In genomic region chr9:110733102-110733501, GRCm38 (mm10) we compare ENCODE assay signal across 8 mouse cellular contexts. TPM values are rescaled to one million over a fixed set of nuclear protein-coding genes. Genes with fewer than 3 reads are reported as not detected.
DNase-seq lines count a peak whose midpoint lies in the region; ATAC-seq and TF ChIP-seq lines count a peak whose summit lies in the region.

No protein-coding gene starts in this region.

- no peak for ATAC-seq in embryonic facial prominence, embryonic 15.5 days (ENCODE audit: insufficient number of reproducible peaks, low FRiP score, low TSS enrichment, low read depth)
- 0 out of 2 replicates have a peak, but pooled peaks have one; percentile 18 for ATAC-seq in limb, embryonic 11.5 days (ENCODE audit: insufficient number of reproducible peaks, low FRiP score, low TSS enrichment, low read depth)
- ATAC-seq in neural tube, embryonic 13.5 days (ENCODE audit: low read depth), result no peak

- peak overlapping the region; percentile 60 for H3K4me2 ChIP-seq in embryonic facial prominence, embryonic 15.5 days (replicated peaks)
- peak overlapping the region; percentile 64 for H3K4me2 ChIP-seq in limb, embryonic 11.5 days (ENCODE audit: low read depth, severe bottlenecking)
- H3K4me2 ChIP-seq in neural tube, embryonic 13.5 days, result peak overlapping the region; percentile 57

- peak overlapping the region; percentile 19 for H3K9ac ChIP-seq in embryonic facial prominence, embryonic 15.5 days
- no peak overlapping the region for H3K9ac ChIP-seq in limb, embryonic 11.5 days (ENCODE audit: low read length)
- peak overlapping the region; percentile 57 for H3K9ac ChIP-seq in neural tube, embryonic 13.5 days

- TF ChIP-seq POLR2A in lung, adult 2 months (IDR thresholded peaks at IDR 0.05; ENCODE audit: borderline replicate concordance, extremely low read depth, low read depth, low read length), result no peak

- H3K27ac ChIP-seq in embryonic facial prominence, embryonic 15.5 days (replicated peaks), result peak overlapping the region; percentile 81
- H3K27ac ChIP-seq in limb, embryonic 11.5 days (replicated peaks; ENCODE audit: low read depth, low read length), result no peak overlapping the region
- peak overlapping the region; percentile 34; the same call in 1 of the 2 replicates for H3K27ac ChIP-seq in neural tube, embryonic 13.5 days (replicated peaks)

- H3K4me3 ChIP-seq in lung, adult 2 months (replicated peaks; ENCODE audit: extremely low read depth, low read depth, low read length), result peak overlapping the region; percentile 62
- H3K4me3 ChIP-seq in embryonic facial prominence, embryonic 15.5 days (replicated peaks), result peak overlapping the region; percentile 43
- peak overlapping the region; percentile 19 for H3K4me3 ChIP-seq in limb, embryonic 11.5 days (ENCODE audit: low read depth, low read length)
- peak overlapping the region; percentile 35 for H3K4me3 ChIP-seq in neural tube, embryonic 13.5 days

- 9% methylated on average over 8 of the region's 8 CpGs for WGBS in lung, adult 2 months
- 4% methylated on average over 8 of the region's 8 CpGs for WGBS in embryonic facial prominence, embryonic 15.5 days
- 7% methylated on average over 8 of the region's 8 CpGs for WGBS in limb, embryonic 11.5 days
- WGBS in neural tube, embryonic 13.5 days, result 10% methylated on average over 8 of the region's 8 CpGs

- 0 out of 2 replicates have a peak, but pooled peaks cover 9% of the 10 kb centered on the region for H3K27me3 ChIP-seq in embryonic facial prominence, embryonic 15.5 days
- H3K27me3 ChIP-seq in limb, embryonic 11.5 days (ENCODE audit: control insufficient read depth, insufficient read depth, low read length), result peaks cover 2% of the 10 kb centered on the region
- peaks cover 29% of the 10 kb centered on the region for H3K27me3 ChIP-seq in neural tube, embryonic 13.5 days

- peak; percentile 14 for DNase-seq in lung, adult 2 months
- no peak for DNase-seq in lung, postnatal 10 days
- no peak for DNase-seq in limb, embryonic 11.5 days (ENCODE audit: low spot score)
- no peak for DNase-seq in ovary, postnatal 14 days (ENCODE audit: low spot score)
- DNase-seq in layer of hippocampus, adult 18-20 months (ENCODE audit: low spot score in 2 of 2), result no peak
- no peak for DNase-seq in left cerebral cortex, adult 8-10 months (ENCODE audit: low spot score in 2 of 2)

- H3K4me1 ChIP-seq in lung, adult 2 months (ENCODE audit: control insufficient read depth, insufficient read depth, low read length), result peaks cover 3% of the 10 kb centered on the region; the same call in 1 of the 2 replicates
- peaks cover 90% of the 10 kb centered on the region for H3K4me1 ChIP-seq in embryonic facial prominence, embryonic 15.5 days
- peaks cover 35% of the 10 kb centered on the region for H3K4me1 ChIP-seq in limb, embryonic 11.5 days (ENCODE audit: control insufficient read depth, insufficient read depth, low read length)
- H3K4me1 ChIP-seq in neural tube, embryonic 13.5 days (replicated peaks), result peaks cover 40% of the 10 kb centered on the region

- no peaks in the 10 kb centered on the region for H3K9me3 ChIP-seq in embryonic facial prominence, embryonic 15.5 days (replicated peaks)
- no peaks in the 10 kb centered on the region for H3K9me3 ChIP-seq in limb, embryonic 11.5 days (ENCODE audit: control insufficient read depth, low read length)
- no peaks in the 10 kb centered on the region for H3K9me3 ChIP-seq in neural tube, embryonic 13.5 days

- H3K36me3 ChIP-seq in embryonic facial prominence, embryonic 15.5 days, result 0 out of 2 replicates have a peak, but pooled peaks cover 5% of the 10 kb centered on the region
- no peaks in the 10 kb centered on the region; the same call in 1 of the 2 replicates for H3K36me3 ChIP-seq in limb, embryonic 11.5 days (ENCODE audit: control insufficient read depth, insufficient read depth, low read length)
- H3K36me3 ChIP-seq in neural tube, embryonic 13.5 days, result no peaks in the 10 kb centered on the region

- TF ChIP-seq CTCF in lung, adult 2 months (IDR thresholded peaks at IDR 0.05; ENCODE audit: insufficient read depth, low read length), result no peak

RNA-seq across cellular contexts. Expression of gene Myl3, which starts 8.6 kb away (rescaled TPM):
- 10.8 and 214 TPM in 2 replicates for polyA plus RNA-seq in lung, adult 2 months (2012; rRNA removed)
- 7.5 and 8.5 TPM in 2 replicates for polyA plus RNA-seq in embryonic facial prominence, embryonic 15.5 days (2015; fragmentation: Nextera tagmentation; extraction: Ambion mirVana)
- polyA plus RNA-seq in limb, embryonic 11.5 days (2014; fragmentation: Nextera tagmentation; extraction: Ambion mirVana), result 0.26 and 1.8 TPM in 2 replicates
- 1.2 and 3.8 TPM in 2 replicates for polyA plus RNA-seq in neural tube, embryonic 13.5 days (2015; fragmentation: Nextera tagmentation; extraction: Ambion mirVana)
- total RNA-seq in layer of hippocampus, adult 18-20 months (2021), result not detected
- 1 to 10 TPM in 3 of 4 experiments, not detected in 1; 2.4 to 3.2 (median 2.6) TPM for total RNA-seq in left cerebral cortex, adult 8-10 months (2022)

RNA-seq across cellular contexts. Expression of gene Pth1r, which starts 13.8 kb away (rescaled TPM):
- 13.8 and 14.0 TPM in 2 replicates for polyA plus RNA-seq in lung, adult 2 months (2012; rRNA removed)
- polyA plus RNA-seq in embryonic facial prominence, embryonic 15.5 days (2015; fragmentation: Nextera tagmentation; extraction: Ambion mirVana), result 133 and 145 TPM in 2 replicates
- 30.1 and 37.3 TPM in 2 replicates for polyA plus RNA-seq in limb, embryonic 11.5 days (2014; fragmentation: Nextera tagmentation; extraction: Ambion mirVana)
- 17.6 and 20.2 TPM in 2 replicates for polyA plus RNA-seq in neural tube, embryonic 13.5 days (2015; fragmentation: Nextera tagmentation; extraction: Ambion mirVana)
- total RNA-seq in layer of hippocampus, adult 18-20 months (2021), result 1 to 10 TPM; 3.9 TPM
- 1 to 10 TPM; 8.4 to 8.7 (median 8.6) TPM for total RNA-seq in left cerebral cortex, adult 8-10 months (2022)
